Mouse (Mus musculus): ENCODE data around the gene Adam12. TPM values are rescaled to one million over a fixed set of nuclear protein-coding genes. Genes with fewer than 3 reads are reported as not detected.

The Adam12 gene
- polyA plus RNA-seq, 1 experiment from 2014 or later = 23.2 TPM

GRCm38 (mm10) chr7:134173442-134174090 is 58.4 kb downstream of the Adam12 start:
- Histone ChIP-seq H3K36me3 (no peaks in the 10 kb centered on the region), H3K9ac (no peak overlapping the region), H3K9me3 (no peaks in the 10 kb centered on the region), H3K27ac (no peak overlapping the region), H3K4me2 (no peak overlapping the region), H3K4me3 (no peak overlapping the region), H3K4me1 (no peaks in the 10 kb centered on the region), H3K27me3 (no peaks in the 10 kb centered on the region)
- 84% methylated on average over 14 of the region's 14 CpGs for WGBS
- ATAC-seq (ENCODE audit: borderline replicate concordance, extremely low read depth, low FRiP score, low TSS enrichment) = no peak

DNA sequence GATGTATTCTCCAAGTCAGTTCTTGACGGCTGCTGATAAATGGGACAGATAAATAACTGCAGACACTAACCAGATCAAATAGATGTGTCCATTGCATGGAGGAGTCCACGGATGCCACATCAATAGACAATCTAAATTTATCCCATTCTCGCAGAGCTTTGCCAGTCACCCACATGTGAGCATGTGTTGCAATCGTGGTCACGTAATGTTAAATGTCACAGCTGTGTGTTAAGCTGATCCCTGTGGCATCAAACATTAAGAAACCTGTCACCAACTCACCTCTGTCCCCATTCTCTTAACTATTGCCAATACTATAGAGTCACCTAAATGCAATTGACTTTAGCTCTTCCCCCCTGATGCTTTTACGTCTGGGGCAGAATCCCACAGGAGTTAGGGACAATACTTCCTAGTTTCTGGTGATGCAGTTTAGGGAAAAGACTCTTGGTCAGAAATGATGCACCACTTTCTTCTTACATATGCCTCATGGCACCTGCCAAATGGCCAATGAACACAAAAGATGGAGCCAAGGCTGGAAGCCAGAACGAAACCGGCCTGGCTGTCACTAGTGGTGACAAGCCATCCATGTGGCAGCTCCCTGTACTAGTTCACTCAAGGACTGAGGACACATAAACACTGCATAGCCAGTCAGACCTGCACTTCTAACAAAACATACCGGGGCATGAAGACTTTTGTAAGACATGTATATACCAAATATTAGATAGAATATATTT is 61.6 kb downstream of the Adam12 start:
- no peak for ATAC-seq (ENCODE audit: borderline replicate concordance, extremely low read depth, low FRiP score, low TSS enrichment)
- Histone ChIP-seq H3K4me2 (no peak overlapping the region), H3K27ac (no peak overlapping the region), H3K36me3 (no peaks in the 10 kb centered on the region), H3K9ac (no peak overlapping the region), H3K27me3 (no peaks in the 10 kb centered on the region), H3K4me1 (peaks cover 3% of the 10 kb centered on the region; the same call in 1 of the 2 replicates), H3K9me3 (no peaks in the 10 kb centered on the region), H3K4me3 (no peak overlapping the region)
- WGBS = 80% methylated on average over 9 of the region's 9 CpGs

- no peak for ATAC-seq (ENCODE audit: borderline replicate concordance, extremely low read depth, low FRiP score, low TSS enrichment)
- H3K4me2 ChIP-seq = no peak overlapping the region
- no peaks in the 10 kb centered on the region for H3K27me3 ChIP-seq
- no peaks in the 10 kb centered on the region for H3K9me3 ChIP-seq
- H3K4me3 ChIP-seq = no peak overlapping the region
- H3K36me3 ChIP-seq = no peaks in the 10 kb centered on the region
- peaks cover 3% of the 10 kb centered on the region; the same call in 1 of the 2 replicates for H3K4me1 ChIP-seq
- H3K27ac ChIP-seq = no peak overlapping the region
- no peak overlapping the region for H3K9ac ChIP-seq
- WGBS = 89% methylated on average over 2 of the region's 2 CpGs
Observed at GRCm38 (mm10) chr7:134169780-134170179, 62.2 kb downstream of the Adam12 start.

DNA sequence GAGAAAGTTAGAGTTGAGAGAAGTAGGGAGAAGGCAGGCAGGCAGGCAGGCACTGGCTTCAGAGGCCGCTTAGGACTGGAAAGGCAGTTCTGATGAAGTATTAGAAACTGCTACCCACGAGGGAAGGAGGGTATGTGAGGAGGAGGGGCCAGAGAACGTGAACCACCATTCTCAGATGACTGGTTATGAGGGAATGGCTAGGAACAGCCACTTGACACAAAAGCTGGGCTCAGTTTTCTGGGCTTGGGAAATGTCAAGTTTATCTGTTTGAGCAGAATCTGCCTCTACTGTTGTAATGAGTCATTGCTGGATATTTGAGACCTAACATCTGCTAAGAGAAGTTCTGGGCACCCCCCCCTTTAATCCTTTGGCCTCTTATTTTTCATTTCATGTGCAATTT is 64.4 kb downstream of the Adam12 start:
- 0 out of 2 replicates have a peak overlapping the region, but pooled peaks have one; percentile 21 for H3K27ac ChIP-seq
- 11% methylated on average over 3 of the region's 3 CpGs for WGBS
- H3K9me3 ChIP-seq = no peaks in the 10 kb centered on the region
- no peak overlapping the region for H3K4me2 ChIP-seq
- no peak overlapping the region for H3K9ac ChIP-seq
- H3K36me3 ChIP-seq = no peaks in the 10 kb centered on the region
- peak; percentile 55; the same call in 1 of the 2 replicates for ATAC-seq (ENCODE audit: borderline replicate concordance, extremely low read depth, low FRiP score, low TSS enrichment)
- H3K27me3 ChIP-seq = no peaks in the 10 kb centered on the region
- H3K4me1 ChIP-seq = peaks cover 8% of the 10 kb centered on the region
- H3K4me3 ChIP-seq = no peak overlapping the region

GRCm38 (mm10) chr7:134163751-134164150 is 68.2 kb downstream of the Adam12 start:
- Histone ChIP-seq H3K4me1 (peaks cover 16% of the 10 kb centered on the region), H3K9ac (no peak overlapping the region), H3K27ac (no peak overlapping the region), H3K4me2 (no peak overlapping the region), H3K27me3 (no peaks in the 10 kb centered on the region), H3K36me3 (0 out of 2 replicates have a peak, but pooled peaks cover 2% of the 10 kb centered on the region), H3K9me3 (no peaks in the 10 kb centered on the region), H3K4me3 (no peak overlapping the region)
- 87% methylated on average over 2 of the region's 2 CpGs for WGBS
- ATAC-seq (ENCODE audit: borderline replicate concordance, extremely low read depth, low FRiP score, low TSS enrichment) = no peak

DNA sequence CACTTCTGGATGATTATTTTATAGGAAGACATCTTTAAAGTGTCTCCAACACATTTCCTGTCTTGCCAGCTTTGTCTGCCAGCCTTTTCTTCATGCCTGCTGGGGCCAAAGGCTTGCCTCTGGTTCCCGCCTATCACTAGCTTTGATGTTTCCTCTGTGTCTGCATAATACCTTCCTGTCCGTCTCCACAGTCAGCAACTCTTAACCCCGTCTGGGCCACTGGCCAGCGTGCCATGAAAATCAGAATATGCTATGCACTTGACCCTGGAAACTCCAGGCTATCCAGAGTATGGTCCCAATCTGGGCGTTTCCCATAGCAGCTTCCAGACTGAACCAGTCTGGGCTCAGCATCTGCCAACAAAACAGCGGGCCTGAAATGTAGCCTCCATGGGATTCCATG is 69.1 kb downstream of the Adam12 start:
- H3K9me3 ChIP-seq = no peaks in the 10 kb centered on the region
- WGBS = 45% methylated on average over 6 of the region's 6 CpGs
- peaks cover 16% of the 10 kb centered on the region for H3K4me1 ChIP-seq
- 0 out of 2 replicates have a peak, but pooled peaks cover 2% of the 10 kb centered on the region for H3K36me3 ChIP-seq
- no peak overlapping the region for H3K9ac ChIP-seq
- peak; percentile 65; the same call in 1 of the 2 replicates for ATAC-seq (ENCODE audit: borderline replicate concordance, extremely low read depth, low FRiP score, low TSS enrichment)
- no peaks in the 10 kb centered on the region for H3K27me3 ChIP-seq
- H3K4me2 ChIP-seq = no peak overlapping the region
- no peak overlapping the region for H3K27ac ChIP-seq
- no peak overlapping the region for H3K4me3 ChIP-seq

- no peak overlapping the region for H3K9ac ChIP-seq
Observed at GRCm38 (mm10) chr7:134159608-134160007, 72.3 kb downstream of the Adam12 start.

DNA sequence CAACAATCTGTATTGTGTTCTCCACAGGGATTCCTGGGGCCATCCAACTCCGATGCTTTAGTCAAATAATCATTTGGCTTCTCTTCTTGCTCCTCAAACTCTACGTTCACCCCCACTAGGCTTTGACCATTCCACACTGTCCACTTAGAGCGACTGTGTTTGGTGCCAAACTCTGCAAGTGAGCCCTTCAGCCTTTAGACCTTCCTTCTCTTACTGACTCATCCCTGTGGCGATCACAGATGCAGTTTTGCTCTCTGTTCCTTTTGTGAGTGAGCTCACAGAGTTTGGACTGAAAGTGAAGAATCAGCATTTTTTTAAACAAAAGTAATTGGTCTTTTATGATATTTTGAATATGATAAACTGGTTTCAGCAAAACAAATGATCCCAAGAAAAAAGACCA is 80.6 kb downstream of the Adam12 start:
- no peak overlapping the region for H3K27ac ChIP-seq
- H3K9ac ChIP-seq = no peak overlapping the region
- no peaks in the 10 kb centered on the region; the same call in 1 of the 2 replicates for H3K4me1 ChIP-seq
- H3K27me3 ChIP-seq = no peaks in the 10 kb centered on the region
- no peak overlapping the region for H3K4me2 ChIP-seq
- no peaks in the 10 kb centered on the region for H3K36me3 ChIP-seq
- H3K9me3 ChIP-seq = no peaks in the 10 kb centered on the region
- WGBS = 78% methylated on average over 4 of the region's 4 CpGs
- no peak for ATAC-seq (ENCODE audit: borderline replicate concordance, extremely low read depth, low FRiP score, low TSS enrichment)
- H3K4me3 ChIP-seq = no peak overlapping the region

More at GRCm38 (mm10) chr7:134159608-134160007, 72.3 kb downstream of the Adam12 start:
- peaks cover 13% of the 10 kb centered on the region for H3K4me1 ChIP-seq
- H3K4me2 ChIP-seq = no peak overlapping the region
- H3K27ac ChIP-seq = no peak overlapping the region
- ATAC-seq (ENCODE audit: borderline replicate concordance, extremely low read depth, low FRiP score, low TSS enrichment) = no peak
- no peaks in the 10 kb centered on the region for H3K27me3 ChIP-seq
- WGBS = 76% methylated on average over 7 of the region's 7 CpGs
- H3K9me3 ChIP-seq = no peaks in the 10 kb centered on the region
- H3K4me3 ChIP-seq = no peak overlapping the region
- 0 out of 2 replicates have a peak, but pooled peaks cover 2% of the 10 kb centered on the region for H3K36me3 ChIP-seq

DNA sequence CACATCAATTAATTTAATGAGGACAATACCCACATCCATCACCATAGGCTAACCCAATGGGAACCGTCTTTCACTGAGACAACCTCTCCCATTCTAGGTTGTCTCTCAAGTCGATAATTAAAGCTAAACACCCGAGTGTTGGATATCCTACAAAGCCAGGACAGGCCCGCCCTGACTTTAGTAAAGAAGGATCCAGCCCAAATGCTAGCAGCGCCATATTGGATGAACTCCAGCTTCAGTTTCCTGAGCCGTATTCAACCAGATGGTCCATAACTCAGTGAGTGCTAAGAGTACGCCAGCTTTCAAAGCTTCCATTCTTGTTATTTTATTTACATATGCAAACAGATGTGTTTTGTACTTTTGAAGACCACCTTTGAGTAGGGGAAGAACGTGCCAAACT is 81.6 kb downstream of the Adam12 start:
- H3K36me3 ChIP-seq = no peaks in the 10 kb centered on the region
- H3K4me3 ChIP-seq = no peak overlapping the region
- H3K4me1 ChIP-seq = no peaks in the 10 kb centered on the region; the same call in 1 of the 2 replicates
- ATAC-seq (ENCODE audit: borderline replicate concordance, extremely low read depth, low FRiP score, low TSS enrichment) = no peak
- no peaks in the 10 kb centered on the region for H3K27me3 ChIP-seq
- no peak overlapping the region for H3K27ac ChIP-seq
- no peak overlapping the region for H3K4me2 ChIP-seq
- no peak overlapping the region for H3K9ac ChIP-seq
- H3K9me3 ChIP-seq = no peaks in the 10 kb centered on the region
- 75% methylated on average over 8 of the region's 8 CpGs for WGBS

GRCm38 (mm10) chr7:134149351-134149750 is 82.6 kb downstream of the Adam12 start:
- H3K4me3 ChIP-seq = no peak overlapping the region
- H3K9me3 ChIP-seq = no peaks in the 10 kb centered on the region
- H3K36me3 ChIP-seq = no peaks in the 10 kb centered on the region
- no peak overlapping the region for H3K27ac ChIP-seq
- no peaks in the 10 kb centered on the region for H3K27me3 ChIP-seq
- H3K4me2 ChIP-seq = no peak overlapping the region
- no peak; the same call in 1 of the 2 replicates for ATAC-seq (ENCODE audit: borderline replicate concordance, extremely low read depth, low FRiP score, low TSS enrichment)
- peaks cover 6% of the 10 kb centered on the region; the same call in 1 of the 2 replicates for H3K4me1 ChIP-seq
- no peak overlapping the region for H3K9ac ChIP-seq
- WGBS = 67% methylated on average over 6 of the region's 6 CpGs

DNA sequence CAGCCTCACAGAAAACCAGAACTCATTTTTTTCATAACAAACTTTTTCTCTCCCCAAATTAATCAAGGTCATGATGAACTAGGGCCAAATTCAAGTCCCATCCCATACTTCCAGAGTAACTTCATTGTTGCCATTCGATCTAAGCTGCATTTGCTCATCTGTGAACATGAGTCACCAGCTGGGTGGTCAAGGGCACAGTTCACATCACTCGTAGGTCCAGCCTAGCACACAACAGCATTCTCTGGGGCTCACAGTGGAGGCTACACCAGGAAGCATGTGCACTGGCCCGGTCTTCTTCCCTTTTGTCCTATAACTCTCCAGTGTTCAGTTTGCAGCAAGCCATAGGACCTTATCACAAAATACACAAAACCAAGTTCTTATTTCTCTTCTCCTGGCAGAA is 84.4 kb downstream of the Adam12 start:
- H3K4me1 ChIP-seq = peaks cover 18% of the 10 kb centered on the region
- H3K4me3 ChIP-seq = no peak overlapping the region
- 83% methylated on average over 3 of the region's 3 CpGs for WGBS
- no peaks in the 10 kb centered on the region for H3K27me3 ChIP-seq
- H3K9me3 ChIP-seq = no peaks in the 10 kb centered on the region
- H3K27ac ChIP-seq = no peak overlapping the region
- H3K9ac ChIP-seq = no peak overlapping the region
- no peak for ATAC-seq (ENCODE audit: borderline replicate concordance, extremely low read depth, low FRiP score, low TSS enrichment)
- H3K36me3 ChIP-seq = no peaks in the 10 kb centered on the region
- H3K4me2 ChIP-seq = no peak overlapping the region

GRCm38 (mm10) chr7:134146821-134147220 is 85.1 kb downstream of the Adam12 start:
- Histone ChIP-seq H3K9ac (no peak overlapping the region), H3K27ac (no peak overlapping the region), H3K4me1 (peaks cover 18% of the 10 kb centered on the region), H3K9me3 (no peaks in the 10 kb centered on the region), H3K4me2 (no peak overlapping the region), H3K27me3 (no peaks in the 10 kb centered on the region), H3K36me3 (no peaks in the 10 kb centered on the region), H3K4me3 (no peak overlapping the region)
- ATAC-seq (ENCODE audit: borderline replicate concordance, extremely low read depth, low FRiP score, low TSS enrichment) = no peak
- WGBS = 93% methylated on average over 2 of the region's 2 CpGs

All from lung, embryonic 15.5 days (tissue).